Mouse (Mus musculus) right cerebral cortex, adult 18-20 months (tissue): ENCODE data around the gene Fam25c.
"Not testable (repeated sequence)": the region's sequence is repeated elsewhere in the genome, so short reads cannot be mapped to it uniquely, and the experiment has no call there.

Experiments
- DNase-seq: peaks from one replicate; pipeline ENCODE4 v3.0.0; 2022; ENCODE audit warnings: mixed read lengths

Gene Fam25c

GRCm38 (mm10) chr14:34326606-34327005 is 28.6 kb downstream of the Fam25c start:
- no peak for DNase-seq

- no peak for DNase-seq
Measured at GRCm38 (mm10) chr14:34323576-34324085, 31.6 kb downstream of the Fam25c start.

DNA sequence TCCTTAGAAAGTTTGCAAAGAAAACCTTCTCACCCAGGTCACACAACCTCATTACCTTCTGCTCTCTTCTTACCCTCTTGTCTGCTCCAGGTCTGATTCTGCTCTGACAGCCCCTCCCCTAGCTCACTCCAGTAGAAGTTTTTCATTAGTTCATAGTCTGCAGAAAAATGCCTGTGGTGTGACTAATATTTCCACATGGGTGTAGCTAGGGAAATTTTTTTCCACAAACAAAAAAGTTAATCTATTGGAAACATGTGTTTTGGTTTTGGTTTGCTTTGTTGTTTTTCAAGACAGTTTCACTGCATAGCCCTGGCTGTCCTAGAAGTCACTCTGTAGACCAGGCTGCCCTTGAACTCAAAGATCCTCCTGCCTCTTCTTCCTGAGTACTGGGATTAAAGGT is 37.1 kb downstream of the Fam25c start:
- DNase-seq, result no peak

DNA sequence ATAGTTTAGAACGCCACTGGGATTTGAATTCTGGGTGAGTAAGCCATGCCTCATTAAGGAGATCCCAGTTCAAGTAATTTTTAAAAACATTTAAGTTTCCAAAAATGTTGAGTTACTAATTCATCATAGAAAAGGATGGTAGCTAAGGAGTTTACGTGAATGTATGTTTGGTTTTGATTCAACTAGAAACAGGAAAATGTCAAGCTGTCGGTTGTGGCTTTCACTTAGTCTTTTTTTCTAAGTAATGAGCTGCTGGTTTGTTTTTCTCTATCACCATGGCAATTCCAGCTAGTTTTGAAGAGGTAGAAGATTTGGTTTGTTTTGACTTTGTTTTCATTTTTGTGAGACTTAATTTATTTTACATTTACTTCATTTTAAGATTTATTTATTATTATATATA is 37.8 kb downstream of the Fam25c start:
- DNase-seq, result no peak

DNA sequence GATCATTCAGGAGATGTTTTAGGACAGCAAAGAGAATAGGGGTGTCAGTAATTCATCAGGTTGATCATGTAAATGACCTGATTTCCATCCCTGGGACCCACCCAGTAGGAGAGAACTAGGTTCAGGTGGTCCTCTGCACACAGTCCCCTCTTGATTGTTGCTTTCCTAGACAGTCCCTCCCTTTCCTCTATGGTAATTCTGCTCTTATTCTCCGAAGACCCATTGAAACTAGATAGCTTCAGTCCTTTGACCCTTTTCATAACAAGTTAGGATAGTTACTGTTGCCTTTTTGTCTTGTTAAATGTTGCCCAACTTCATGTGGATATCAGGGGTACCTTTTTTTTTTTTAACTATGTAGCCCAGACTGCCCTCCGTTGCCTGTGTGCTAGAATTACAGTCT is 38.9 kb downstream of the Fam25c start:
- DNase-seq, result no peak

DNA sequence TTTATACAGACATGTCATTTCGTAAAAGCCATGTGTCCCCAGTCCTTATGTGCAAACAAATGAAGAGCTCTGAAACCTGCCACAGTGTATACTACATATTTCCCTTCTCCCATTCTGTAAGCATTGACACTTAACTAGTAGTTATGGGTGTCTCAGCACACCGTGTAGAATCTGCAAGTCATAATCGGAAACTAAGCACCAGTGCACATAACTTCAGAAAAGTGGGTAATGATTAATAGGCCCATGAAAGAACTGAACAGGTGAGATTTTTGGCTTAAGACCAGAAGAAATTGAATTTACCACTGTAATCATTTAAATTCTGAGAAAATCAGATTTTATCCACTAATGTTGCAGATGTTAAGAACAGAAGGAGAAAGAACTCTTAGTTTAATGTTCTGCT is 40.4 kb downstream of the Fam25c start:
- DNase-seq, result no peak

- DNase-seq, result not testable (repeated sequence)
Measured at GRCm38 (mm10) chr14:34314383-34314782, 40.9 kb downstream of the Fam25c start.

GRCm38 (mm10) chr14:34313612-34314011 is 41.6 kb downstream of the Fam25c start:
- DNase-seq, result no peak

GRCm38 (mm10) chr14:34312339-34313048 is 42.7 kb downstream of the Fam25c start:
- DNase-seq, result no peak

DNA sequence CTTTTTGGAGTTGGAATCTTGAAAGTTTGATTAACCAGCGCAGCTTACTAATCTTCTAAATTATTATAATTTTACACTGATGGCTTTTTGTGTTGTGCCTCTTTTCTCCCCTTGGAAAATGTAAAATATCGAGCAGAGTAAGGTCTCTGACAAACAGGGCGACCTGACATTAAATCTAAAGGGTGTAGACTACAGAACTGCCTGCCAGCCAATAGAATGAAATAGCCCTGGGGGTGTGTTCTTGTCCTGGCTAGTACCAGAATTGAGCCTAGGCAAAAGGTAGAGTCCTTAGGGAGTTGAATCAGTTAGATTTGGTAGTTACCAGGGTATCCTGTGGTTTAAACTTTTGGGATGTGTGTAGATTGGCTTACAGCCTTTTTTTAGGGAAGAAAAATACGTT is 43.5 kb downstream of the Fam25c start:
- DNase-seq, result no peak

GRCm38 (mm10) chr14:34311021-34311631 is 44.1 kb downstream of the Fam25c start:
- DNase-seq, result peak; percentile 14

GRCm38 (mm10) chr14:34310234-34310965 is 44.8 kb downstream of the Fam25c start, which contains the start of the genes Shld2 and Glud1:
Gene Shld2 (minus strand): TSS chr14:34310493.
Gene Glud1 (plus strand): TSS chr14:34310727.
- peak; percentile 94 for DNase-seq

DNA sequence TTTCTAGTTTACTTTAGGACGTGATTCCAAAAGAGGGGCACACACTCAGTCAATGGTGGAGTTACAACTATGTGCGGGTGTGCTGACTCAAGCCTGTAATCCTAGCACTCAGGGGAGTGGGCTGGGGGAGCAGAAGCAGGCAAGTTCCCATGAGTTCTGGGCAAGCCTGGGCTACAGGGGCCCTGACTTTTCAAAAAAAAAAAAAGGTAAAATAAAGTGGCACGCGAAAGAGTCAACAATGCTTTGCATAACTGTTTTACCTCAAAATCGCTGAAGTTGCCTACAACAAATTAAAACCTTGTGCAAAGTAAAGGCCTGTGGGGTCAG is 45.4 kb downstream of the Fam25c start:
- DNase-seq, result no peak

DNA sequence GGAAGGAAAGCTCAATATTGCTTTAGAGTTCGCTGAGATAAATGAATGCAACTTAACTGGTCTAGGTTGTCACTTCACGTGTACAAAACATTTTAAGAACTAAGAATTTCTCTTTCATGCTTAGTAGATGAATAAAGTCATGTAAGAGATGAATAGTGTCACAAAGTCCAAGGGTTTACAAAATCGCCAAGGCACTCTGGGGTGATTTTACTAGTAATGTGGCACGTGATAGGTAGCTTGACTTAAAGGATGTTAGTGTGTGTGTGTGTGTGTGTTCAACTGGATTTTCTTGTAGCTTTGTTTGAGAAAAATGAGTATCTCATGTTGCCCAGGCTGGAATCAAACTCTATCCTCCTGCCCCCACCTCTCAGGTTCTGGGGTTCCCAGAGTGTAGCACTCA is 46.0 kb downstream of the Fam25c start:
- DNase-seq, result no peak

GRCm38 (mm10) chr14:34303265-34303680 is 52.0 kb downstream of the Fam25c start:
- DNase-seq, result no peak

- DNase-seq, result no peak
Measured at GRCm38 (mm10) chr14:34302681-34303242, 52.5 kb downstream of the Fam25c start.
